Mouse (Mus musculus): ENCODE data around the gene Fto. TPM values are rescaled to one million over a fixed set of nuclear protein-coding genes. Genes with fewer than 3 reads are reported as not detected.

Gene Fto
- total and polyA plus RNA-seq, 3 experiments: 8.4 to 43.2 (median 15.7) TPM

DNA sequence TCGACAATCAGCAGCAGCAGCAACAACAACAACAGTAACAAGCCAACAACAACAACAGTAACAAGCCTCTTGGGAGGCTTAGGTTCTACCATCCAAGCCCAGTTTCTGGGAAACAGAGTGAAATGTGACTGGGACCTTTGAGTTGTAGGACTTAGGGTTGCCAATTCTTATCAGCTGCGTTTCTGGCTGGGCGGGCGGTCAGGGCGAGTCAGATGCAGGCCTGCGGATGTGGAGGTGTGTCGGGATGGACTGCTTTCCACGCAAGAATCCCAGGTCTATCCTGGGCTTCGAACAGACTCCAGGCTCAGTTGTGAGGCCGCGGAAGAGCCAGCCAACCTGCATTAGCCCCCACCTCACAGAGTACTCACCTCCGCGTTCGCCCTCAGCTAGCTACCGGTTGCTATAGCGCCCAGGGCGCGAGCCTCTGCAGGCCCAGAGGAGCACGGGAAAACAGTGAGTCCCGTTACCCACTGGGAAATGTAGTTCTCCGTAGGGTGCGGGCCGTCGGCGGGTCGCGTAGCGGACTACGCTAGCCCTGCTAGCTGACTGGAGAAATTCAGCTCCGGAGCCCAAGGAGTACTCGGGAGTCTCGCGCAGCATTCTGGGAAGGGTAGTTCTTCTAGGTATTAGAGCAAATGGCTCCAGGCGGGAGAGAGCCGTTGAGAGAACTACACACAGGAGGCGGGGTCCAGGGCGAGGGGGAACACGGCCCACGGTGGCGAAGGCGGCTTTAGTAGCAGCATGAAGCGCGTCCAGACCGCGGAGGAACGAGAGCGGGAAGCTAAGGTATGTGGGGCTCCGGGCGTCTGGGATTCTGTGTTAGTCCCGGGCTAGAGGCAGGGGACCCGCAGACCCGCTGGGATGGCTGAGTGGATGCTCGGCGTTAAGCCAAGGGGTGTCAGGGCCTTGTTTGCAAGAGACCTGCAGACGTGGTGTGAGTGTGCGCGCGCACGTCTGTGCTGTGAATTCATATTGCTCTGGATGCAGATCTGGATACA is at the start of gene Fto, which contains the start of gene Rpgrip1l (continued):
- TF ChIP-seq ZC3H11A (IDR thresholded peaks at IDR 0.05; ENCODE audit: low read depth, low read length) (no peak), IRF4 (IDR thresholded peaks at IDR 0.05; ENCODE audit: low read depth, low read length) (peak; percentile 70)

DNA sequence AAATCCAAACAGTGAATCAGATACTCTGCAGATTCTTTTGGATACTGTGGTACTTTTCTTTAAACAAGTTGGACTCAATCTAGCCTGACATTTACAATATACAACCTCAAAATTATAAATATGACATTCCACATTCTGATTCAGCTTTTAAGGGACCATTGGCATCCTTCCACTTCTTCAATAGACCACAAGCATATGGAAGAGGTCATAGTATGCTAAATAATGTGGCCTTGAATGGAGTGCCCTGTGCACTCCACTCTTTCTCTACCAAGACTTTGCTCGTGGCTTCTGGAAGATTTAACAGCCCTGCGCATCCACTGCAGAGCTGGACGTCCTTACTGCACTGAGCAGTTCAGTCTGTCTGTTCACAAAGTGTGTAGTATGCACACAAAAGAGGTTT is 49.4 kb upstream of the Fto start:
- Histone ChIP-seq H3K9me3 (replicated peaks; ENCODE audit: low read length) (no peaks in the 10 kb centered on the region), H3K4me1 (ENCODE audit: control insufficient read depth in 1 of 2, insufficient read depth in 2 of 2) (no peaks in the 10 kb centered on the region), H3K79me2 (replicated peaks; ENCODE audit: control insufficient read depth, extremely low read depth, insufficient read depth, poor library complexity, severe bottlenecking) (no peaks in the 10 kb centered on the region), H3K4me2 (ENCODE audit: insufficient read depth, low read depth, poor library complexity, severe bottlenecking) (no peak overlapping the region), H3K27me3 (replicated peaks) (no peaks in the 10 kb centered on the region), H3K36me3 (replicated peaks in 1 of 2; ENCODE audit: control insufficient read depth in 1 of 2, insufficient read depth in 1 of 2, low read length in 1 of 2) (no peaks in the 10 kb centered on the region), H3K27ac (ENCODE audit: insufficient read depth, low read depth) (no peak overlapping the region), H3K9ac (ENCODE audit: insufficient read depth, low read depth) (no peak overlapping the region), H3K4me3 (replicated peaks in 1 of 3; ENCODE audit: low read depth in 2 of 3, low read length in 2 of 3, poor library complexity in 1 of 3) (no peak overlapping the region)
- dilution Hi-C loops (cut with MboI; ENCODE audit: extremely low pct_ligation_motif_present, extremely low pct_unique_long_range_greater_than_20kb, low sequenced_read_pairs): no loop called here
- no peak for DNase-seq (ENCODE audit: extremely low read depth)
- TF ChIP-seq POLR2A (IDR thresholded peaks at IDR 0.05; ENCODE audit: low read depth, low read length) (no peak), SIN3A (IDR thresholded peaks at IDR 0.05; ENCODE audit: low read length) (no peak), NRF1 (IDR thresholded peaks at IDR 0.05; ENCODE audit: low read depth, low read length) (no peak), E2F4 (IDR thresholded peaks at IDR 0.05; ENCODE audit: insufficient replicate concordance, low read depth, low read length) (no peak)
- in situ Hi-C loops (cut with MboI; ENCODE audit: low pct_ligation_motif_present, low pct_unique_long_range_greater_than_20kb, low sequenced_read_pairs): no loop called here

DNA sequence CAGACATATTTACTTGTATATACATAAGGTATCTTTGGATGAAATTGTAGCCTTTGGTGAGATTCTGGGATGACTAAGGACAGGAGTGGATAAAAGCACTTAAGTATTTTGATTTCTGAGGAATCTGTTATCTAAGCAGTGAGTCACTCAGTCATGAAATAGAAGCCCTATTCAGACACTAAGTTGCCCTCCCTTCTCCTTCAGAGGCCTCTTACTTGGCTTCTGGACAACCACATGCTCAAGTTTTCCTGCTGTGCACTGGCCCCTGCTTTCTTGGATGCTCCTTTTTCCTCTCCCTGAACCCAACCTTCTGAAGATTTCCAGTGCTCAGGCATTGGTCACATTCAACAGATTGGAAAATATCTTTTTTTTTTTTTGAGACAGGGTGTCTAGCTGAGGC is 48.8 kb upstream of the Fto start:
- no peaks in the 10 kb centered on the region for H3K4me1 ChIP-seq (ENCODE audit: control insufficient read depth in 1 of 2, insufficient read depth in 2 of 2)
- in situ Hi-C loops (cut with MboI; ENCODE audit: low pct_ligation_motif_present, low pct_unique_long_range_greater_than_20kb, low sequenced_read_pairs): no loop called here
- no peaks in the 10 kb centered on the region for H3K9me3 ChIP-seq (replicated peaks; ENCODE audit: low read length)
- no peak overlapping the region for H3K9ac ChIP-seq (ENCODE audit: insufficient read depth, low read depth)
- H3K36me3 ChIP-seq (replicated peaks in 1 of 2; ENCODE audit: control insufficient read depth in 1 of 2, insufficient read depth in 1 of 2, low read length in 1 of 2): peaks cover under 1 to 3% of the 10 kb centered on the region in 2 experiments
- TF ChIP-seq ZMIZ1 (IDR thresholded peaks at IDR 0.05; ENCODE audit: low read depth, low read length) (no peak), NELFE (IDR thresholded peaks at IDR 0.05; ENCODE audit: low read depth, low read length) (no peak), SIN3A (IDR thresholded peaks at IDR 0.05; ENCODE audit: low read length) (no peak), EP300 (IDR thresholded peaks at IDR 0.05; ENCODE audit: low read length) (no peak), ETS1 (conservative IDR thresholded peaks at IDR 0.05; ENCODE audit: low read depth, low read length) (no peak)
- H3K4me3 ChIP-seq (replicated peaks in 1 of 3; ENCODE audit: low read depth in 2 of 3, low read length in 2 of 3, poor library complexity in 1 of 3): no peak overlapping the region
- H3K4me2 ChIP-seq (ENCODE audit: insufficient read depth, low read depth, poor library complexity, severe bottlenecking): no peak overlapping the region
- no peak overlapping the region for H3K27ac ChIP-seq (ENCODE audit: insufficient read depth, low read depth)
- H3K27me3 ChIP-seq (replicated peaks): no peaks in the 10 kb centered on the region
- no peak for DNase-seq (ENCODE audit: extremely low read depth)
- H3K79me2 ChIP-seq (replicated peaks; ENCODE audit: control insufficient read depth, extremely low read depth, insufficient read depth, poor library complexity, severe bottlenecking): no peaks in the 10 kb centered on the region
- dilution Hi-C loops (cut with MboI; ENCODE audit: extremely low pct_ligation_motif_present, extremely low pct_unique_long_range_greater_than_20kb, low sequenced_read_pairs): no loop called here

Measured in CH12.LX (cell line).